Mouse (Mus musculus): ENCODE data around the gene Mul1. TPM values are rescaled to one million over a fixed set of nuclear protein-coding genes. Genes with fewer than 3 reads are reported as not detected.

The Mul1 gene
- polyA plus RNA-seq, 1 experiment from 2014 or later = 18.3 TPM

Other genes with a start within 250 kb of the Mul1 start
- 143 and 149 TPM in 2 replicates for gene Hp1bp3, start 218.4 kb upstream of the Mul1 start, polyA plus RNA-seq (2015; fragmentation: Nextera tagmentation; extraction: Ambion mirVana)
- 0.27 and 0.35 TPM in 2 replicates for gene Sh2d5, start 184.3 kb upstream of the Mul1 start, polyA plus RNA-seq (2015; fragmentation: Nextera tagmentation; extraction: Ambion mirVana)
- gene Kif17, start 184.2 kb upstream of the Mul1 start, polyA plus RNA-seq (2015; fragmentation: Nextera tagmentation; extraction: Ambion mirVana) = 3.0 and 3.9 TPM in 2 replicates
- gene Ddost, start 129.9 kb upstream of the Mul1 start, polyA plus RNA-seq (2015; fragmentation: Nextera tagmentation; extraction: Ambion mirVana) = 413 and 429 TPM in 2 replicates
- 46.0 and 47.0 TPM in 2 replicates for gene Pink1, start 108.4 kb upstream of the Mul1 start, polyA plus RNA-seq (2015; fragmentation: Nextera tagmentation; extraction: Ambion mirVana)
- 21.7 and 22.9 TPM in 2 replicates for gene Cda, start 66.7 kb upstream of the Mul1 start, polyA plus RNA-seq (2015; fragmentation: Nextera tagmentation; extraction: Ambion mirVana)
- not detected in 2 replicates for gene Fam43b, start 38.1 kb upstream of the Mul1 start, polyA plus RNA-seq (2015; fragmentation: Nextera tagmentation; extraction: Ambion mirVana)
- gene Camk2n1, start 19.6 kb downstream of the Mul1 start, polyA plus RNA-seq (2015; fragmentation: Nextera tagmentation; extraction: Ambion mirVana) = 2.8 and 2.9 TPM in 2 replicates
- gene Vwa5b1, start 201.2 kb downstream of the Mul1 start, polyA plus RNA-seq (2015; fragmentation: Nextera tagmentation; extraction: Ambion mirVana) = 0.07 and 0.16 TPM in 2 replicates

Measured in lung, embryonic 15.5 days (tissue).